Mouse (Mus musculus) testis, adult 2 months (tissue): Measurements from ENCODE around the gene Snx8.

ENCODE experiments used
- CTCF ChIP-seq: fragments of 200-500 bp; IDR thresholded peaks from 2 replicates; pipeline ENCODE4 v1.5.1; 2012; ENCODE audit warnings: low read depth, mild to moderate bottlenecking, inconsistent platforms, low read length, moderate library complexity; ENCODE audit not compliant: control insufficient read depth, insufficient read depth, insufficient replicate concordance
- POLR2A ChIP-seq: fragments of 200-500 bp; IDR thresholded peaks from 2 replicates; pipeline ENCODE4 v1.6.1; 2012; ENCODE audit warnings: low read depth, mild to moderate bottlenecking, inconsistent platforms, low read length, moderate library complexity; ENCODE audit not compliant: control insufficient read depth

- TF ChIP-seq CTCF: no peak
- TF ChIP-seq POLR2A: no peak
These were observed 39.2 kb downstream of the Snx8 start for GRCm38 (mm10) chr5:140349882-140350281.
